Mouse (Mus musculus): Measurements from ENCODE around the gene Zglp1. TPM values are rescaled to one million over a fixed set of nuclear protein-coding genes. Genes with fewer than 3 reads are reported as not detected.
"Not testable (repeated sequence)": the region's sequence is repeated elsewhere in the genome, so short reads cannot be mapped to it uniquely, and the experiment has no call there.

Gene Zglp1
- polyA plus RNA-seq, 1 experiment from 2014 or later, result 1.9 TPM

GRCm38 (mm10) chr9:21081127-21081526, 14.2 kb upstream of the Zglp1 start:
- WGBS, result 94% methylated on average over 9 of the region's 9 CpGs
- no peaks in the 10 kb centered on the region for H3K4me1 ChIP-seq (ENCODE audit: control insufficient read depth, insufficient read depth, low read length)
- H3K4me2 ChIP-seq (ENCODE audit: low read depth), result no peak overlapping the region
- no peaks in the 10 kb centered on the region for H3K27me3 ChIP-seq (ENCODE audit: control insufficient read depth, insufficient read depth, low read length)
- H3K27ac ChIP-seq (ENCODE audit: low read depth, low read length), result no peak overlapping the region
- H3K4me3 ChIP-seq (ENCODE audit: low read depth, low read length), result no peak overlapping the region
- ATAC-seq (ENCODE audit: insufficient read depth, low FRiP score, low TSS enrichment) (no peak), DNase-seq (ENCODE audit: low spot score) (no peak)
- H3K9me3 ChIP-seq (ENCODE audit: control insufficient read depth, low read length), result no peaks in the 10 kb centered on the region
- peaks cover 46% of the 10 kb centered on the region for H3K36me3 ChIP-seq (ENCODE audit: control insufficient read depth, insufficient read depth, low read length)
- no peak overlapping the region for H3K9ac ChIP-seq (ENCODE audit: low read length)

GRCm38 (mm10) chr9:21075625-21076024, 8.7 kb upstream of the Zglp1 start:
- Histone ChIP-seq H3K4me3 (ENCODE audit: low read depth, low read length) (no peak overlapping the region), H3K27ac (ENCODE audit: low read depth, low read length) (no peak overlapping the region), H3K9me3 (ENCODE audit: control insufficient read depth, low read length) (no peaks in the 10 kb centered on the region), H3K36me3 (ENCODE audit: control insufficient read depth, insufficient read depth, low read length) (peaks cover 36% of the 10 kb centered on the region), H3K4me2 (ENCODE audit: low read depth) (no peak overlapping the region), H3K27me3 (ENCODE audit: control insufficient read depth, insufficient read depth, low read length) (no peaks in the 10 kb centered on the region), H3K4me1 (ENCODE audit: control insufficient read depth, insufficient read depth, low read length) (peaks cover 4% of the 10 kb centered on the region; the same call in 1 of the 2 replicates), H3K9ac (ENCODE audit: low read length) (no peak overlapping the region)
- ATAC-seq (ENCODE audit: insufficient read depth, low FRiP score, low TSS enrichment), result no peak
- no peak for DNase-seq (ENCODE audit: low spot score)
- 93% methylated on average over 3 of the region's 3 CpGs for WGBS

GRCm38 (mm10) chr9:21074173-21074572, 7.3 kb upstream of the Zglp1 start:
- Histone ChIP-seq H3K36me3 (ENCODE audit: control insufficient read depth, insufficient read depth, low read length) (peaks cover 27% of the 10 kb centered on the region), H3K9me3 (ENCODE audit: control insufficient read depth, low read length) (no peaks in the 10 kb centered on the region), H3K4me3 (ENCODE audit: low read depth, low read length) (no peak overlapping the region), H3K4me2 (ENCODE audit: low read depth) (no peak overlapping the region), H3K27me3 (ENCODE audit: control insufficient read depth, insufficient read depth, low read length) (no peaks in the 10 kb centered on the region), H3K27ac (ENCODE audit: low read depth, low read length) (no peak overlapping the region), H3K9ac (ENCODE audit: low read length) (no peak overlapping the region), H3K4me1 (ENCODE audit: control insufficient read depth, insufficient read depth, low read length) (peaks cover 4% of the 10 kb centered on the region; the same call in 1 of the 2 replicates)
- DNase-seq (ENCODE audit: low spot score), result no peak
- 76% methylated on average over 1 of the region's 1 CpGs for WGBS
- no peak for ATAC-seq (ENCODE audit: insufficient read depth, low FRiP score, low TSS enrichment)

- peak within 1 kb of the TSS; percentile 91 for H3K9ac ChIP-seq (ENCODE audit: low read length)
- peak within 1 kb of the TSS; percentile 88 for H3K4me3 ChIP-seq (ENCODE audit: low read depth, low read length)
- H3K4me1 ChIP-seq (ENCODE audit: control insufficient read depth, insufficient read depth, low read length), result peaks cover 4% of the 10 kb centered on the region; the same call in 1 of the 2 replicates
- peak within 1 kb of the TSS; percentile 44; the same call in 1 of the 2 replicates for H3K27ac ChIP-seq (ENCODE audit: low read depth, low read length)
- H3K36me3 ChIP-seq (ENCODE audit: control insufficient read depth, insufficient read depth, low read length), result peaks cover 19% of the 10 kb centered on the region
- WGBS, result 3% methylated on average over 53 of the region's 58 CpGs
- DNase-seq (ENCODE audit: low spot score) (peak; percentile 89), ATAC-seq (ENCODE audit: insufficient read depth, low FRiP score, low TSS enrichment) (peak; percentile 93)
- H3K4me2 ChIP-seq (ENCODE audit: low read depth), result peak within 1 kb of the TSS; percentile 85
- H3K9me3 ChIP-seq (ENCODE audit: control insufficient read depth, low read length), result no peaks in the 10 kb centered on the region
- H3K27me3 ChIP-seq (ENCODE audit: control insufficient read depth, insufficient read depth, low read length), result no peaks in the 10 kb centered on the region
Measured at GRCm38 (mm10) chr9:21073044-21073840, 6.3 kb upstream of the Zglp1 start, which contains the start of the genes Gm49373 and Fdx1l. Gene Gm49373 (minus strand): TSS chr9:21073096. Gene Fdx1l (minus strand): TSS chr9:21073614.

- H3K4me1 ChIP-seq (ENCODE audit: control insufficient read depth, insufficient read depth, low read length), result peaks cover 4% of the 10 kb centered on the region; the same call in 1 of the 2 replicates
- no peak for DNase-seq (ENCODE audit: low spot score)
- H3K27ac ChIP-seq (ENCODE audit: low read depth, low read length), result no peak overlapping the region
- 21% methylated on average over 4 of the region's 4 CpGs for WGBS
- H3K9me3 ChIP-seq (ENCODE audit: control insufficient read depth, low read length), result no peaks in the 10 kb centered on the region
- H3K9ac ChIP-seq (ENCODE audit: low read length), result peak overlapping the region; percentile 91
- no peaks in the 10 kb centered on the region for H3K27me3 ChIP-seq (ENCODE audit: control insufficient read depth, insufficient read depth, low read length)
- peaks cover 18% of the 10 kb centered on the region for H3K36me3 ChIP-seq (ENCODE audit: control insufficient read depth, insufficient read depth, low read length)
- ATAC-seq (ENCODE audit: insufficient read depth, low FRiP score, low TSS enrichment), result no peak
- H3K4me3 ChIP-seq (ENCODE audit: low read depth, low read length), result peak overlapping the region; percentile 88
- peak overlapping the region; percentile 85 for H3K4me2 ChIP-seq (ENCODE audit: low read depth)
Measured at GRCm38 (mm10) chr9:21072641-21073040, 5.7 kb upstream of the Zglp1 start.

GRCm38 (mm10) chr9:21062928-21063327, 4.0 kb downstream of the Zglp1 start:
- no peak overlapping the region for H3K9ac ChIP-seq (ENCODE audit: low read length)
- no peaks in the 10 kb centered on the region for H3K36me3 ChIP-seq (ENCODE audit: control insufficient read depth, insufficient read depth, low read length)
- no peaks in the 10 kb centered on the region for H3K9me3 ChIP-seq (ENCODE audit: control insufficient read depth, low read length)
- ATAC-seq (ENCODE audit: insufficient read depth, low FRiP score, low TSS enrichment), result no peak
- H3K4me1 ChIP-seq (ENCODE audit: control insufficient read depth, insufficient read depth, low read length), result no peaks in the 10 kb centered on the region
- no peak for DNase-seq (ENCODE audit: low spot score)
- H3K27ac ChIP-seq (ENCODE audit: low read depth, low read length), result no peak overlapping the region
- no peak overlapping the region for H3K4me3 ChIP-seq (ENCODE audit: low read depth, low read length)
- no peaks in the 10 kb centered on the region for H3K27me3 ChIP-seq (ENCODE audit: control insufficient read depth, insufficient read depth, low read length)
- no peak overlapping the region for H3K4me2 ChIP-seq (ENCODE audit: low read depth)
- 82% methylated on average over 2 of the region's 2 CpGs for WGBS

GRCm38 (mm10) chr9:21051578-21051977, 15.3 kb downstream of the Zglp1 start:
- Histone ChIP-seq H3K27me3 (ENCODE audit: control insufficient read depth, insufficient read depth, low read length) (no peaks in the 10 kb centered on the region), H3K9ac (ENCODE audit: low read length) (no peak overlapping the region), H3K27ac (ENCODE audit: low read depth, low read length) (no peak overlapping the region)

GRCm38 (mm10) chr9:21045235-21045634, 21.7 kb downstream of the Zglp1 start:
- Histone ChIP-seq H3K9me3 (ENCODE audit: control insufficient read depth, low read length) (no peaks in the 10 kb centered on the region), H3K9ac (ENCODE audit: low read length) (no peak overlapping the region), H3K4me1 (ENCODE audit: control insufficient read depth, insufficient read depth, low read length) (no peaks in the 10 kb centered on the region), H3K4me3 (ENCODE audit: low read depth, low read length) (no peak overlapping the region), H3K4me2 (ENCODE audit: low read depth) (no peak overlapping the region), H3K36me3 (ENCODE audit: control insufficient read depth, insufficient read depth, low read length) (no peaks in the 10 kb centered on the region), H3K27me3 (ENCODE audit: control insufficient read depth, insufficient read depth, low read length) (0 out of 2 replicates have a peak, but pooled peaks cover 1% of the 10 kb centered on the region), H3K27ac (ENCODE audit: low read depth, low read length) (no peak overlapping the region)
- ATAC-seq (ENCODE audit: insufficient read depth, low FRiP score, low TSS enrichment) (no peak), DNase-seq (ENCODE audit: low spot score) (no peak)
- 86% methylated on average over 3 of the region's 3 CpGs for WGBS

More at GRCm38 (mm10) chr9:21051578-21051977, 15.3 kb downstream of the Zglp1 start:
- ATAC-seq (ENCODE audit: insufficient read depth, low FRiP score, low TSS enrichment) (no peak), DNase-seq (ENCODE audit: low spot score) (no peak)
- H3K4me1 ChIP-seq (ENCODE audit: control insufficient read depth, insufficient read depth, low read length), result no peaks in the 10 kb centered on the region
- H3K36me3 ChIP-seq (ENCODE audit: control insufficient read depth, insufficient read depth, low read length), result no peaks in the 10 kb centered on the region
- H3K9me3 ChIP-seq (ENCODE audit: control insufficient read depth, low read length), result no peaks in the 10 kb centered on the region
- no peak overlapping the region for H3K4me3 ChIP-seq (ENCODE audit: low read depth, low read length)
- 75% methylated on average over 10 of the region's 10 CpGs for WGBS
- H3K4me2 ChIP-seq (ENCODE audit: low read depth), result no peak overlapping the region

- H3K9ac ChIP-seq (ENCODE audit: low read length); H3K4me1 ChIP-seq (ENCODE audit: control insufficient read depth, insufficient read depth, low read length); H3K27ac ChIP-seq (ENCODE audit: low read depth, low read length); H3K4me3 ChIP-seq (ENCODE audit: low read depth, low read length); H3K36me3 ChIP-seq (ENCODE audit: control insufficient read depth, insufficient read depth, low read length); H3K9me3 ChIP-seq (ENCODE audit: control insufficient read depth, low read length); ATAC-seq (ENCODE audit: insufficient read depth, low FRiP score, low TSS enrichment); DNase-seq (ENCODE audit: low spot score); H3K4me2 ChIP-seq (ENCODE audit: low read depth); H3K27me3 ChIP-seq (ENCODE audit: control insufficient read depth, insufficient read depth, low read length): not testable (repeated sequence)
- WGBS, result 64% methylated on average over 1 of the region's 1 CpGs
Measured at GRCm38 (mm10) chr9:21044785-21045184, 22.1 kb downstream of the Zglp1 start.
